Mouse (Mus musculus) liver, adult 2 months (tissue): ENCODE results near the gene Prdm13.

Experiments used
- CTCF ChIP-seq: fragments of 200-500 bp; IDR thresholded peaks from 2 replicates; pipeline ENCODE4 v1.5.1; 2011; ENCODE audit warnings: low read depth, low read length, control low read depth
- POLR2A ChIP-seq: fragments of 200-500 bp; IDR thresholded peaks from 2 replicates; pipeline ENCODE4 v1.6.1; 2011; ENCODE audit warnings: low read length, control low read depth; ENCODE audit not compliant: insufficient read depth; ENCODE audit errors: extremely low read depth

DNA sequence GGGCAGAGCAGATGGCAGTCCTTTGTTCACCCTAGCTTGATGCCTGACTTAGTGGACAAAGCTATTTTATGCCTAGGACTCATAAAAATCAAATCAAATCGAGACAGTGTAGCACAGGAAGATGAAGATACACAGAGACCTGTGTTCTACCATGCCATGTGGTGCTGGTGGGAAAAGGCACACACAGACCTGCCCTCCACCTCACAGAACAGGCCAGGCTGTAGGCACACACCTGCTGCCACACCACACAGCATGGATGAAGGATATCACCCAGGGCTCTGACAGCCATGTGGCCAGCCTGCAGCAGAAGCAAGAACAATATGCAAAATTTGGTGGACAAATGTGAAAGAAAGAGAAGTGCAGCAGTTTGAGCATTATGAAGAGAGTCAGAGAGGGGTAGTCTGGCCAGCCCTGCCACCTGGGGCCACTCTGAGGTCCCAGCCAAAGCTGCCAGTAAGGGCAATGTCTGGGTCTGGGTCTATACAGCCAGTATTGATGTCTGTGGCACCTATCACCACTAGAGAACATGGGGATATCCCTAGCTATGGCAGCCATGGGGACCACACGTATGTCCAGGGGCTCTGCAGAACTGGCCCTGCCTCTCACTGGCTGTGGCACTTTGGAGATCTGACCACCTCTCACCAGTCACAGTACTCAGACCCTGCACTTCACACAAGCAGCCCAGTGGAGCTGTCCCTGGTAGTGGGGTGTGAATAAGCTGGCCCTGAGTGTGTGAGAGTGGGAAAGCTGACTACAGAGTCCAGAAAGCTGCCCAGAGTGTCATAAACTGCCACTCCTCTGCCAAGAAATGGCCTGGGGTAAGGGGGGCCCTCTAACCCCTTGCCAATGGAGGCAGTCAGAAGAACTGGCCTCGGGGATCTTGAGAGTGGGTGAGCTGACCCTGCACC is 57.1 kb downstream of the Prdm13 start:
- TF ChIP-seq CTCF (no peak), POLR2A (no peak)
